Mouse (Mus musculus) heart, embryonic 15.5 days (tissue): Measurements from ENCODE around the gene Rcan1. TPM values are rescaled to one million over a fixed set of nuclear protein-coding genes. Genes with fewer than 3 reads are reported as not detected.

Experiments used
- ATAC-seq: fragments of 200-750 bp; cut with Nextera tagmentation; replicated peaks from 2 replicates; pipeline ENCODE4 v1.8.0; 2017; ENCODE audit warnings: low read depth, moderate TSS enrichment; ENCODE audit not compliant: insufficient number of reproducible peaks, insufficient read depth, low FRiP score
- H3K27ac ChIP-seq: fragments of 300-500 bp; sonication (generic); 2 replicates; pipeline ENCODE4 v1.5.1; 2015; ENCODE audit warnings: mild to moderate bottlenecking, inconsistent platforms
- H3K27me3 ChIP-seq: fragments of 300-500 bp; sonication (generic); 2 replicates; pipeline ENCODE4 v1.6.1; 2015; ENCODE audit warnings: inconsistent platforms
- H3K36me3 ChIP-seq: fragments of 300-500 bp; sonication (generic); 2 replicates; pipeline ENCODE4 v1.6.1; 2015; ENCODE audit warnings: mild to moderate bottlenecking, inconsistent platforms
- H3K4me1 ChIP-seq: fragments of 300-500 bp; sonication (generic); replicated peaks from 2 replicates; pipeline ENCODE4 v1.6.1; 2015; ENCODE audit warnings: inconsistent platforms
- H3K4me2 ChIP-seq: fragments of 300-500 bp; sonication (generic); 2 replicates; pipeline ENCODE4 v1.6.1; 2015; ENCODE audit warnings: inconsistent platforms, mild to moderate bottlenecking, moderate library complexity
- H3K4me3 ChIP-seq: fragments of 300-500 bp; sonication (generic); 2 replicates; pipeline ENCODE4 v1.5.1; 2015; ENCODE audit warnings: mild to moderate bottlenecking, inconsistent platforms
- H3K9ac ChIP-seq: fragments of 300-500 bp; sonication (generic); 2 replicates; pipeline ENCODE4 v1.6.1; 2015; ENCODE audit warnings: mild to moderate bottlenecking, inconsistent platforms
- H3K9me3 ChIP-seq: fragments of 300-500 bp; sonication (generic); replicated peaks from 2 replicates; pipeline ENCODE4 v1.6.1; 2016; ENCODE audit warnings: inconsistent platforms
- WGBS: fragments of 180-500 bp; shearing (Covaris S2); methylation state at CpG from one replicate; pipeline ENCODE4 v1.1.7; 2015; ENCODE audit warnings: mixed read lengths; 5-methylcytosine and 5-hydroxymethylcytosine counted together
- polyA plus RNA-seq: library from polyadenylated mRNA; unstranded; fragments of >200 nt; fragmentation: Nextera tagmentation; extraction: Ambion mirVana; gene quantifications from 2 replicates; pipeline ENCODE4 v1.2.1, GENCODE M21; 2015

Gene Rcan1
- polyA plus RNA-seq, 1 experiment from 2014 or later, result 94.4 TPM

GRCm38 (mm10) chr16:92451516-92452072, 19.1 kb downstream of the Rcan1 start:
- Histone ChIP-seq H3K9me3 (no peaks in the 10 kb centered on the region), H3K4me3 (no peak overlapping the region), H3K9ac (no peak overlapping the region), H3K27me3 (peaks cover 31% of the 10 kb centered on the region), H3K4me2 (no peak overlapping the region), H3K4me1 (peaks cover 34% of the 10 kb centered on the region), H3K36me3 (no peaks in the 10 kb centered on the region), H3K27ac (peak overlapping the region; percentile 79)
- 35% methylated on average over 17 of the region's 17 CpGs for WGBS
- peak; percentile 87 for ATAC-seq

GRCm38 (mm10) chr16:92450331-92450730, 20.3 kb downstream of the Rcan1 start:
- Histone ChIP-seq H3K9ac (no peak overlapping the region), H3K36me3 (no peaks in the 10 kb centered on the region), H3K27me3 (peaks cover 22% of the 10 kb centered on the region; the same call in 1 of the 2 replicates), H3K4me3 (no peak overlapping the region), H3K9me3 (no peaks in the 10 kb centered on the region), H3K4me2 (no peak overlapping the region), H3K4me1 (peaks cover 34% of the 10 kb centered on the region), H3K27ac (no peak overlapping the region)
- ATAC-seq, result no peak
- WGBS, result 91% methylated on average over 8 of the region's 8 CpGs

GRCm38 (mm10) chr16:92449080-92449479, 21.6 kb downstream of the Rcan1 start:
- H3K9me3 ChIP-seq, result no peaks in the 10 kb centered on the region
- H3K4me1 ChIP-seq, result peaks cover 42% of the 10 kb centered on the region
- no peak for ATAC-seq
- peaks cover 15% of the 10 kb centered on the region; the same call in 1 of the 2 replicates for H3K27me3 ChIP-seq
- H3K4me2 ChIP-seq, result no peak overlapping the region
- H3K27ac ChIP-seq, result no peak overlapping the region
- H3K9ac ChIP-seq, result no peak overlapping the region
- no peaks in the 10 kb centered on the region for H3K36me3 ChIP-seq
- 92% methylated on average over 14 of the region's 14 CpGs for WGBS
- no peak overlapping the region for H3K4me3 ChIP-seq

GRCm38 (mm10) chr16:92445377-92445776, 25.3 kb downstream of the Rcan1 start:
- H3K9me3 ChIP-seq, result no peaks in the 10 kb centered on the region
- no peak overlapping the region for H3K9ac ChIP-seq
- WGBS, result 65% methylated on average over 10 of the region's 10 CpGs
- no peak overlapping the region for H3K27ac ChIP-seq
- ATAC-seq, result no peak
- H3K27me3 ChIP-seq, result peaks cover 13% of the 10 kb centered on the region; the same call in 1 of the 2 replicates
- H3K4me2 ChIP-seq, result no peak overlapping the region
- H3K4me1 ChIP-seq, result peaks cover 43% of the 10 kb centered on the region
- no peak overlapping the region for H3K4me3 ChIP-seq
- no peaks in the 10 kb centered on the region for H3K36me3 ChIP-seq

- peak; percentile 85 for ATAC-seq
- WGBS, result 17% methylated on average over 13 of the region's 13 CpGs
- peaks cover 44% of the 10 kb centered on the region for H3K4me1 ChIP-seq
Observed at GRCm38 (mm10) chr16:92443644-92444113, 27.0 kb downstream of the Rcan1 start.

GRCm38 (mm10) chr16:92442946-92443345, 27.7 kb downstream of the Rcan1 start:
- Histone ChIP-seq H3K4me3 (no peak overlapping the region), H3K4me2 (no peak overlapping the region), H3K27me3 (no peaks in the 10 kb centered on the region), H3K27ac (peak overlapping the region; percentile 86), H3K9ac (peak overlapping the region; percentile 22; the same call in 1 of the 2 replicates), H3K36me3 (no peaks in the 10 kb centered on the region), H3K4me1 (peaks cover 44% of the 10 kb centered on the region), H3K9me3 (no peaks in the 10 kb centered on the region)
- ATAC-seq, result no peak
- WGBS, result 84% methylated on average over 4 of the region's 4 CpGs

More at GRCm38 (mm10) chr16:92443644-92444113, 27.0 kb downstream of the Rcan1 start:
- Histone ChIP-seq H3K27ac (peak overlapping the region; percentile 86), H3K4me3 (no peak overlapping the region), H3K4me2 (no peak overlapping the region; the same call in 1 of the 2 replicates), H3K9me3 (no peaks in the 10 kb centered on the region), H3K9ac (0 out of 2 replicates have a peak overlapping the region, but pooled peaks have one; percentile 11), H3K36me3 (no peaks in the 10 kb centered on the region), H3K27me3 (0 out of 2 replicates have a peak, but pooled peaks cover 1% of the 10 kb centered on the region)

- peaks cover 44% of the 10 kb centered on the region for H3K4me1 ChIP-seq
- ATAC-seq, result no peak
- H3K4me2 ChIP-seq, result no peak overlapping the region
- H3K9me3 ChIP-seq, result no peaks in the 10 kb centered on the region
- H3K27ac ChIP-seq, result no peak overlapping the region
- 85% methylated on average over 11 of the region's 11 CpGs for WGBS
- no peaks in the 10 kb centered on the region for H3K36me3 ChIP-seq
- no peak overlapping the region for H3K4me3 ChIP-seq
- no peak overlapping the region for H3K9ac ChIP-seq
- H3K27me3 ChIP-seq, result no peaks in the 10 kb centered on the region
Observed at GRCm38 (mm10) chr16:92442150-92442549, 28.5 kb downstream of the Rcan1 start.

- Histone ChIP-seq H3K9me3 (no peaks in the 10 kb centered on the region), H3K27ac (no peak overlapping the region)
Observed at GRCm38 (mm10) chr16:92441203-92441602, 29.5 kb downstream of the Rcan1 start.

GRCm38 (mm10) chr16:92440229-92440628, 30.4 kb downstream of the Rcan1 start:
- Histone ChIP-seq H3K4me1 (peaks cover 55% of the 10 kb centered on the region), H3K9ac (no peak overlapping the region), H3K27ac (no peak overlapping the region), H3K4me3 (no peak overlapping the region), H3K27me3 (no peaks in the 10 kb centered on the region), H3K9me3 (no peaks in the 10 kb centered on the region), H3K4me2 (no peak overlapping the region), H3K36me3 (no peaks in the 10 kb centered on the region)
- 64% methylated on average over 8 of the region's 8 CpGs for WGBS
- ATAC-seq, result no peak

More at GRCm38 (mm10) chr16:92441203-92441602, 29.5 kb downstream of the Rcan1 start:
- 77% methylated on average over 3 of the region's 3 CpGs for WGBS
- Histone ChIP-seq H3K4me1 (peaks cover 49% of the 10 kb centered on the region), H3K4me2 (no peak overlapping the region), H3K36me3 (no peaks in the 10 kb centered on the region), H3K4me3 (no peak overlapping the region), H3K27me3 (no peaks in the 10 kb centered on the region), H3K9ac (no peak overlapping the region)
- ATAC-seq, result no peak

GRCm38 (mm10) chr16:92439775-92440174, 30.9 kb downstream of the Rcan1 start:
- 55% methylated on average over 2 of the region's 2 CpGs for WGBS
- Histone ChIP-seq H3K27ac (no peak overlapping the region), H3K9me3 (no peaks in the 10 kb centered on the region), H3K4me3 (no peak overlapping the region), H3K36me3 (no peaks in the 10 kb centered on the region), H3K9ac (no peak overlapping the region), H3K4me2 (no peak overlapping the region), H3K27me3 (no peaks in the 10 kb centered on the region), H3K4me1 (peaks cover 55% of the 10 kb centered on the region)
- no peak for ATAC-seq

GRCm38 (mm10) chr16:92435431-92435985, 35.2 kb downstream of the Rcan1 start:
- H3K36me3 ChIP-seq, result no peaks in the 10 kb centered on the region
- H3K4me1 ChIP-seq, result peaks cover 41% of the 10 kb centered on the region
- H3K9ac ChIP-seq, result no peak overlapping the region
- 70% methylated on average over 18 of the region's 18 CpGs for WGBS
- no peak overlapping the region for H3K4me2 ChIP-seq
- no peaks in the 10 kb centered on the region for H3K27me3 ChIP-seq
- no peak overlapping the region for H3K4me3 ChIP-seq
- ATAC-seq, result peak; percentile 21; the same call in 1 of the 2 replicates
- peak overlapping the region; percentile 65 for H3K27ac ChIP-seq
- H3K9me3 ChIP-seq, result no peaks in the 10 kb centered on the region

GRCm38 (mm10) chr16:92433176-92433575, 37.5 kb downstream of the Rcan1 start:
- no peak overlapping the region for H3K4me2 ChIP-seq
- no peak overlapping the region for H3K4me3 ChIP-seq
- WGBS, result 82% methylated on average over 3 of the region's 3 CpGs
- peaks cover 57% of the 10 kb centered on the region for H3K4me1 ChIP-seq
- no peak for ATAC-seq
- no peak overlapping the region for H3K27ac ChIP-seq
- no peaks in the 10 kb centered on the region for H3K36me3 ChIP-seq
- H3K9ac ChIP-seq, result no peak overlapping the region
- H3K27me3 ChIP-seq, result no peaks in the 10 kb centered on the region
- no peaks in the 10 kb centered on the region for H3K9me3 ChIP-seq
